Mouse (Mus musculus) lung, adult 2 months (tissue): ENCODE measurements around the gene Cdk15.

ENCODE experiments used
- CTCF ChIP-seq: fragments of 200-500 bp; IDR thresholded peaks from 2 replicates; pipeline ENCODE4 v1.5.1; 2011; ENCODE audit warnings: mild to moderate bottlenecking, low read length, control low read depth; ENCODE audit not compliant: insufficient read depth
- POLR2A ChIP-seq: fragments of 200-500 bp; IDR thresholded peaks from 2 replicates; pipeline ENCODE4 v1.6.1; 2011; ENCODE audit warnings: low read depth, mild to moderate bottlenecking, control low read depth, low read length, borderline replicate concordance; ENCODE audit errors: extremely low read depth

- no peak for TF ChIP-seq CTCF
- no peak for TF ChIP-seq POLR2A
Observed at GRCm38 (mm10) chr1:59355440-59355839, 98.7 kb downstream of the Cdk15 start.
